Mouse (Mus musculus) CH12.LX (cell line): Measurements from ENCODE around the gene Vps35l. TPM values are rescaled to one million over a fixed set of nuclear protein-coding genes. Genes with fewer than 3 reads are reported as not detected.

Experiments used
- DNase-seq: peaks from one replicate; pipeline ENCODE4 v3.0.0-alpha.2; 2013; ENCODE audit errors: extremely low read depth
- H3K27ac ChIP-seq: 2 replicates; pipeline ENCODE4 v1.5.1; 2012; ENCODE audit warnings: low read depth, mild to moderate bottlenecking, control low read depth, moderate library complexity; ENCODE audit not compliant: insufficient read depth
- H3K27me3 ChIP-seq: replicated peaks from 2 replicates; pipeline ENCODE3; 2012; ENCODE audit warnings: inconsistent platforms
- H3K36me3 ChIP-seq, 2 experiments: replicated peaks in 1 of 2; 2 replicates each; pipeline versions ENCODE3 to v1.6.1; 2012; ENCODE audit warnings: inconsistent platforms in 1 of 2, low read length in 1 of 2, mild to moderate bottlenecking in 1 of 2, mixed read lengths in 1 of 2, moderate library complexity in 1 of 2; ENCODE audit not compliant: control insufficient read depth in 1 of 2, insufficient read depth in 1 of 2
- H3K4me1 ChIP-seq, 2 experiments: 2 replicates each; pipeline ENCODE4 v1.6.1; 2012; ENCODE audit warnings: inconsistent platforms in 1 of 2, moderate library complexity in 1 of 2; ENCODE audit not compliant: insufficient read depth in 2 of 2, control insufficient read depth in 1 of 2
- H3K4me2 ChIP-seq: 2 replicates; pipeline ENCODE4 v1.6.1; 2012; ENCODE audit warnings: low read depth, mild to moderate bottlenecking, control low read depth; ENCODE audit not compliant: poor library complexity, insufficient read depth, severe bottlenecking
- H3K4me3 ChIP-seq, 3 experiments: fragments of 150-350 bp in 1 of 3; sonication (generic) in 1 of 3; replicated peaks in 1 of 3; 2 replicates each; pipeline versions ENCODE3 to v1.5.1; 2011 to 2012; ENCODE audit warnings: low read depth in 2 of 3, low read length in 2 of 3, mild to moderate bottlenecking in 2 of 3, moderate library complexity in 2 of 3, control low read depth in 1 of 3, improper control_type of control experiment in 1 of 3, inconsistent platforms in 1 of 3, mixed read lengths in 1 of 3; ENCODE audit not compliant: poor library complexity in 1 of 3
- H3K79me2 ChIP-seq: replicated peaks from 2 replicates; pipeline ENCODE4 v1.6.1; 2012; ENCODE audit warnings: mild to moderate bottlenecking, moderate library complexity; ENCODE audit not compliant: control insufficient read depth, poor library complexity, insufficient read depth, severe bottlenecking; ENCODE audit errors: extremely low read depth
- H3K9ac ChIP-seq: 2 replicates; pipeline ENCODE4 v1.6.1; 2012; ENCODE audit warnings: low read depth, mild to moderate bottlenecking, control low read depth, moderate library complexity; ENCODE audit not compliant: insufficient read depth
- H3K9me3 ChIP-seq: replicated peaks from 2 replicates; pipeline ENCODE3; 2012; ENCODE audit warnings: low read length, inconsistent platforms, mixed read lengths
- BHLHE40 ChIP-seq: IDR thresholded peaks from 2 replicates; pipeline ENCODE4 v1.6.1; 2011; ENCODE audit warnings: mild to moderate bottlenecking, low read depth, low read length, improper control_type of control experiment
- CHD1 ChIP-seq: IDR thresholded peaks from 2 replicates; pipeline ENCODE4 v1.6.1; 2012; ENCODE audit warnings: low read depth, low read length, improper control_type of control experiment, inconsistent platforms
- CHD2 ChIP-seq: IDR thresholded peaks from 2 replicates; pipeline ENCODE4 v1.6.1; 2011; ENCODE audit warnings: low read length, improper control_type of control experiment
- CTCF ChIP-seq, 2 experiments: IDR thresholded peaks in 1 of 2; conservative IDR thresholded peaks in 1 of 2; 2 replicates each; pipeline ENCODE4 v1.5.1; 2011 to 2012; ENCODE audit warnings: low read depth in 2 of 2, low read length in 2 of 2, improper control_type of control experiment in 1 of 2, inconsistent platforms in 1 of 2, mild to moderate bottlenecking in 1 of 2, moderate library complexity in 1 of 2
- E2F4 ChIP-seq: IDR thresholded peaks from 2 replicates; pipeline ENCODE4 v1.6.1; 2011; ENCODE audit warnings: low read depth, low read length, improper control_type of control experiment; ENCODE audit not compliant: insufficient replicate concordance
- ETS1 ChIP-seq: conservative IDR thresholded peaks from 2 replicates; pipeline ENCODE4 v1.6.1; 2012; ENCODE audit warnings: low read depth, mild to moderate bottlenecking, inconsistent platforms, low read length, improper control_type of control experiment, moderate library complexity
- IRF4 ChIP-seq: IDR thresholded peaks from 2 replicates; pipeline ENCODE4 v1.6.1; 2014; ENCODE audit warnings: low read depth, mild to moderate bottlenecking, inconsistent platforms, low read length, improper control_type of control experiment
- JUND ChIP-seq: conservative IDR thresholded peaks from 2 replicates; pipeline ENCODE4 v1.6.1; 2011; ENCODE audit warnings: low read depth, low read length, improper control_type of control experiment
- KAT2A ChIP-seq: IDR thresholded peaks from 2 replicates; pipeline ENCODE4 v1.6.1; 2012; ENCODE audit warnings: low read length, improper control_type of control experiment, inconsistent platforms; ENCODE audit not compliant: insufficient replicate concordance
- MAX ChIP-seq: IDR thresholded peaks from 2 replicates; pipeline ENCODE4 v1.6.1; 2011; ENCODE audit warnings: low read length, improper control_type of control experiment
- MAZ ChIP-seq: IDR thresholded peaks from 2 replicates; pipeline ENCODE4 v1.6.1; 2012; ENCODE audit warnings: low read depth, mild to moderate bottlenecking, inconsistent platforms, low read length, improper control_type of control experiment, moderate library complexity
- MXI1 ChIP-seq: IDR thresholded peaks from 2 replicates; pipeline ENCODE4 v1.6.1; 2011; ENCODE audit warnings: mild to moderate bottlenecking, low read depth, low read length, improper control_type of control experiment
- NRF1 ChIP-seq: IDR thresholded peaks from 2 replicates; pipeline ENCODE4 v1.6.1; 2014; ENCODE audit warnings: low read depth, mild to moderate bottlenecking, inconsistent platforms, low read length, improper control_type of control experiment, moderate library complexity
- PAX5 ChIP-seq: IDR thresholded peaks from 2 replicates; pipeline ENCODE4 v1.6.1; 2012; ENCODE audit warnings: low read length, inconsistent platforms, mixed read lengths
- RCOR1 ChIP-seq: conservative IDR thresholded peaks from 2 replicates; pipeline ENCODE4 v1.6.1; 2012; ENCODE audit warnings: low read depth, mild to moderate bottlenecking, inconsistent platforms, low read length, improper control_type of control experiment
- TBP ChIP-seq: conservative IDR thresholded peaks from 2 replicates; pipeline ENCODE4 v1.6.1; 2011; ENCODE audit warnings: low read depth, low read length, improper control_type of control experiment
- USF1 ChIP-seq: IDR thresholded peaks from 2 replicates; pipeline ENCODE4 v1.6.1; 2014; ENCODE audit warnings: low read depth, mild to moderate bottlenecking, inconsistent platforms, low read length, improper control_type of control experiment
- USF2 ChIP-seq: conservative IDR thresholded peaks from 2 replicates; pipeline ENCODE4 v1.6.1; 2011; ENCODE audit warnings: low read depth, low read length, improper control_type of control experiment
- ZKSCAN1 ChIP-seq: IDR thresholded peaks from 2 replicates; pipeline ENCODE4 v1.6.1; 2012; ENCODE audit warnings: low read depth, inconsistent platforms, low read length, improper control_type of control experiment, borderline replicate concordance
- dilution Hi-C: fragments of 300-500 bp; cut with MboI; formaldehyde crosslinking; loops from 2 replicates; pipeline ENCODE4 v1.14.3; 2020; ENCODE audit warnings: low sequenced_read_pairs; ENCODE audit not compliant: extremely low pct_unique_long_range_greater_than_20kb, extremely low pct_ligation_motif_present
- in situ Hi-C: fragments of 300-500 bp; cut with MboI; formaldehyde crosslinking; loops from 3 replicates; pipeline ENCODE4 v1.14.3; 2019; ENCODE audit warnings: low sequenced_read_pairs, low pct_ligation_motif_present, low pct_unique_long_range_greater_than_20kb, mixed read lengths
- polyA plus RNA-seq: library from polyadenylated mRNA; unstranded; fragments of >175 nt; gene quantifications from 2 replicates; pipeline ENCODE4 v1.2.1, GENCODE M21; 2012; ENCODE audit warnings: low read depth; ENCODE audit not compliant: insufficient read length
- total RNA-seq, 2 experiments: library from RNA; depleted of rRNA; stranded (reverse); fragments of 300-350 nt in 1 of 2; fragments of >200 nt in 1 of 2; gene quantifications; 2 replicates each; pipeline ENCODE4 v1.2.3; 2012 to 2014

Vps35l gene
- total and polyA plus RNA-seq, 3 experiments, result 43.9 to 57.7 (median 54.7) TPM

DNA sequence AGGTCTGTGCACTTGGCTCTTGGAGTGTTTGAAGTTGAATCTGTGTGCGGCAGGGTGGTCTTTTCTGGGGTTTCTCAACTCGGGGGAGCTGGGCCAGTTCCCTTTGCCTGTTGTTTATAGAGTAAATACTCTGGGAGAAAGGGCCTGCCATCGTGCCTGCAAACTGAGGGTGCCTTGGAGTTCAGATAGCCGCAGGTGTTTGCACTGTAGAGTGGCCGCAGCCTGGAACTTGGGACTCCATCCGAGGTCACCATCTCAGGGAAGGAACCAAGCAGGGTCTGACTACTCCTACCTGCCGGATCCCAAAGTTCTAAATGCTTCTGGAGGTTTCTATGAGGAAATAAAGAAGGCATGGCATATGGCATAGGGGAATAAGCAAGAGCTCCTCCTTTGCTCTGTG, 15.7 kb downstream of the Vps35l start:
- Histone ChIP-seq H3K36me3 (peaks cover 30 to 90% of the 10 kb centered on the region in 2 experiments), H3K27ac (no peak overlapping the region), H3K79me2 (no peaks in the 10 kb centered on the region), H3K4me3 (no peak overlapping the region), H3K9me3 (no peaks in the 10 kb centered on the region), H3K9ac (no peak overlapping the region), H3K27me3 (no peaks in the 10 kb centered on the region), H3K4me1 (0 out of 4 replicates have a peak, but pooled peaks cover 0 to 3% of the 10 kb centered on the region in 2 experiments), H3K4me2 (no peak overlapping the region)
- in situ Hi-C loops, result no loop called here
- DNase-seq, result no peak
- dilution Hi-C loops, result no loop called here
- TF ChIP-seq USF1, result no peak
- TF ChIP-seq E2F4, result no peak
- TF ChIP-seq ZKSCAN1, result no peak
- TF ChIP-seq PAX5, result no peak

DNA sequence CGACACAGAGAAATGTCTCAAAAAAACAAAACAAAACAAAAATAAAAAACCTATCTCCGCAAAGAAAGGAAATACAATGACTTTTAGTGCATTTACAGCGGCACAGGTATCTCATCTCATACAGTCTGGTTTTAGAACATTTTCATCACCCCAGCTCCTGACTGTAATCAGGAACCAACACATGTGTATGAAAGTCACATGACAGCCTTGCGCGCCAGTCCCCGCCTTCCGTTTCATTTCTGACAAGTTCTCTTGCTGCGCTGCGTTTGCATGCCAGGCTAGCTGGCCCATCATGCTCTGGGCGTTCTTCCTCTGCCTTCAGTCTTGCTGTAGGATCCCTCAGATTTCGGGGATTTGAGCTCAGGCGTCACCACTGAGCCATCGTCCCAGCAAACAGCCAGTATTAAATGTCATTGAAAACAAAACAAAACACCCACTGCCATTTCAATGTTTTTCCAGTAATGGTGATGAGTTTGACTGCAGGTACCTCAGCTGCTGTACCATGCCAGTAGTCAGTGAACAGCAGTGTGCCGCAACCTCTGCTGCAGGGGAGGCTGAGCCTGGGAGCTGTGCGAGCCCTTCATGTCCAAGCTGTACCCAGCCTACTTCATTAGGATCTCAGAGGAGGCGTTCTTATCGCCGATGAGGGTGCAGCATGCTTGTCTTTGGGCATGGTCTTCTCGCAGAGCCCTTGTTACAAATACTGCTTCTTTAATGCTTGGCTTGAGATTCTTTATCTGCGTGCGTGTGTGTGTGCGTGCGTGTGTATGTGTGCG, 16.7 kb downstream of the Vps35l start:
- Histone ChIP-seq H3K27ac (no peak overlapping the region), H3K4me3 (no peak overlapping the region), H3K9me3 (no peaks in the 10 kb centered on the region), H3K9ac (no peak overlapping the region), H3K79me2 (no peaks in the 10 kb centered on the region), H3K27me3 (no peaks in the 10 kb centered on the region), H3K4me1 (0 out of 4 replicates have a peak, but pooled peaks cover 0 to 3% of the 10 kb centered on the region in 2 experiments), H3K36me3 (peaks cover 35 to 91% of the 10 kb centered on the region in 2 experiments), H3K4me2 (no peak overlapping the region)
- dilution Hi-C loops, result no loop called here
- TF ChIP-seq USF2 (no peak), CHD1 (no peak), USF1 (no peak), CTCF (conservative IDR thresholded peaks at IDR 0.05 in 1 of 2, IDR thresholded peaks at IDR 0.05 in 1 of 2; ENCODE audit: low read depth in 2 of 2, low read length in 2 of 2) (no peak), ETS1 (no peak), JUND (no peak), TBP (no peak), NRF1 (no peak), CHD2 (no peak), MAZ (no peak), ZKSCAN1 (no peak), IRF4 (no peak), E2F4 (no peak), RCOR1 (no peak), KAT2A (no peak), BHLHE40 (no peak), PAX5 (no peak), MAX (no peak), MXI1 (no peak)
- in situ Hi-C loops, result no loop called here
- DNase-seq, result no peak
